Mouse (Mus musculus) lung, embryonic 15.5 days (tissue): Measurements from ENCODE around the gene Cldn15. TPM values are rescaled to one million over a fixed set of nuclear protein-coding genes. Genes with fewer than 3 reads are reported as not detected.

Source experiments
- microRNA counts: library from miRNA; unstranded; fragments of <30 nt; microRNA quantifications from one replicate; lab custom pipeline; 2016
- microRNA-seq: library from miRNA; unstranded; fragments of <30 nt; microRNA quantifications from one replicate; pipeline ENCODE4, GENCODE M21; 2016
- polyA plus RNA-seq: library from polyadenylated mRNA; unstranded; fragments of >200 nt; fragmentation: Nextera tagmentation; extraction: Ambion mirVana; gene quantifications from 2 replicates; pipeline ENCODE4 v1.2.1, GENCODE M21; 2015

Cldn15 gene
- polyA plus RNA-seq, 1 experiment from 2014 or later, result 5.1 TPM

MicroRNAs within 50 kb of the gene (microRNA counts, 519-probe panel; counts per million panel counts)
- microRNA mmu-miR-702 (lab: Ali Mortazavi, UCI), result 19.7 counts per million

Small RNA genes within 50 kb of the gene (microRNA-seq; reads per million reads assigned to microRNA genes)
- gene Mir702, result 27.8 reads per million, percentile 39 among the genes with 10 or more reads in this experiment

Other genes with a start within 250 kb of the Cldn15 start
- gene Col26a1, start 83.4 kb upstream of the Cldn15 start, polyA plus RNA-seq, result 12.1 and 13.5 TPM in 2 replicates
- 84.6 and 87.1 TPM in 2 replicates for gene Ift22, start 58.5 kb upstream of the Cldn15 start, polyA plus RNA-seq
- gene Fis1, start 13.3 kb upstream of the Cldn15 start, polyA plus RNA-seq, result 291 and 292 TPM in 2 replicates
- 55.9 and 58.9 TPM in 2 replicates for gene Plod3, start 20.4 kb downstream of the Cldn15 start, polyA plus RNA-seq
- 101 and 102 TPM in 2 replicates for gene Znhit1, start 21.4 kb downstream of the Cldn15 start, polyA plus RNA-seq
- gene Vgf, start 59.8 kb downstream of the Cldn15 start, polyA plus RNA-seq, result 0.11 and 0.19 TPM in 2 replicates
- gene Ap1s1, start 79.5 kb downstream of the Cldn15 start, polyA plus RNA-seq, result 202 and 206 TPM in 2 replicates
- 0.86 TPM in 2 replicates for gene Serpine1, start 105.7 kb downstream of the Cldn15 start, polyA plus RNA-seq
- 9.8 and 10.5 TPM in 2 replicates for gene Trim56, start 149.6 kb downstream of the Cldn15 start, polyA plus RNA-seq
- not detected in 2 replicates for gene Muc3, start 182.7 kb downstream of the Cldn15 start, polyA plus RNA-seq
- 0.20 TPM in 1 of 2 replicates, not detected in the other for gene Muc3a, start 245.8 kb downstream of the Cldn15 start, polyA plus RNA-seq